Mouse (Mus musculus): Measurements from ENCODE around the gene Alkbh3.

Gene Alkbh3

GRCm38 (mm10) chr2:93992810-93993209, 17.8 kb downstream of the Alkbh3 start:
- no peak for DNase-seq

- peak; percentile 39 to 69 for DNase-seq
Observed at GRCm38 (mm10) chr2:93992259-93992658, 18.3 kb downstream of the Alkbh3 start.

GRCm38 (mm10) chr2:93991336-93991735, 19.3 kb downstream of the Alkbh3 start:
- no peak for DNase-seq

- no peak for DNase-seq
Observed at GRCm38 (mm10) chr2:93988440-93988839, 22.2 kb downstream of the Alkbh3 start.

- no peak for DNase-seq
Observed at GRCm38 (mm10) chr2:93982457-93983235, 28.0 kb downstream of the Alkbh3 start.

GRCm38 (mm10) chr2:93979249-93980120, 31.1 kb downstream of the Alkbh3 start:
- DNase-seq, result no peak

- peak; percentile 26 to 46 for DNase-seq
Observed at GRCm38 (mm10) chr2:93976436-93977252, 34.0 kb downstream of the Alkbh3 start.

GRCm38 (mm10) chr2:93975526-93976435, 34.8 kb downstream of the Alkbh3 start:
- DNase-seq, result no peak

- no peak for DNase-seq
Observed at GRCm38 (mm10) chr2:93975041-93975440, 35.6 kb downstream of the Alkbh3 start.

- no peak for DNase-seq
Observed at GRCm38 (mm10) chr2:93971647-93972046, 39.0 kb downstream of the Alkbh3 start.

GRCm38 (mm10) chr2:93964494-93965160, 46.0 kb downstream of the Alkbh3 start:
- DNase-seq, result no peak

GRCm38 (mm10) chr2:93963802-93964201, 46.8 kb downstream of the Alkbh3 start:
- no peak for DNase-seq

- peak; percentile 44 to 59 for DNase-seq
Observed at GRCm38 (mm10) chr2:93961716-93962115, 48.9 kb downstream of the Alkbh3 start.

- no peak for DNase-seq
Observed at GRCm38 (mm10) chr2:93959346-93959745, 51.3 kb downstream of the Alkbh3 start.

GRCm38 (mm10) chr2:93958216-93958615, 52.4 kb downstream of the Alkbh3 start:
- DNase-seq, result no peak

GRCm38 (mm10) chr2:93957785-93958175, 52.8 kb downstream of the Alkbh3 start:
- DNase-seq, result no peak

GRCm38 (mm10) chr2:93956908-93957784, 53.5 kb downstream of the Alkbh3 start, which contains the start of gene Gm13889:
TSS of gene Gm13889 (minus strand) at chr2:93957201.
- peak; percentile 63 to 70 for DNase-seq

- DNase-seq, result peak in 1 of 2 experiments; percentile 17
Observed at GRCm38 (mm10) chr2:93956331-93956801, 54.2 kb downstream of the Alkbh3 start.

GRCm38 (mm10) chr2:93955886-93956285, 54.7 kb downstream of the Alkbh3 start:
- DNase-seq, result no peak
